Mouse (Mus musculus): ENCODE measurements around the gene Eya2.

GRCm38 (mm10) chr2:165694767-165695166, 99.9 kb downstream of the Eya2 start:
- TF ChIP-seq CTCF (IDR thresholded peaks at IDR 0.05; ENCODE audit: low read depth, low read length) (no peak), POLR2A (IDR thresholded peaks at IDR 0.05; ENCODE audit: extremely low read depth, insufficient read depth, low read length) (no peak)

All from liver, adult 2 months (tissue).